Mouse (Mus musculus) kidney, adult 2 months (tissue): ENCODE measurements around the gene Naa38. TPM values are rescaled to one million over a fixed set of nuclear protein-coding genes. Genes with fewer than 3 reads are reported as not detected.

ENCODE experiments used
- DNase-seq: peaks from one replicate; pipeline ENCODE4 v3.0.0; 2021
- H3K27ac ChIP-seq: fragments of 200-500 bp; 2 replicates; pipeline ENCODE4 v1.5.1; 2012; ENCODE audit warnings: low read depth, low read length, control low read depth, inconsistent platforms; ENCODE audit not compliant: insufficient read depth
- H3K27me3 ChIP-seq: fragments of 200-500 bp; replicated peaks from 2 replicates; pipeline ENCODE4 v1.6.1; 2012; ENCODE audit warnings: mild to moderate bottlenecking, moderate library complexity, low read length, inconsistent platforms; ENCODE audit not compliant: control insufficient read depth, insufficient read depth
- H3K36me3 ChIP-seq: fragments of 200-500 bp; 2 replicates; pipeline ENCODE4 v1.6.1; 2012; ENCODE audit warnings: mild to moderate bottlenecking, moderate library complexity, low read length, inconsistent platforms; ENCODE audit not compliant: control insufficient read depth, insufficient read depth
- H3K4me1 ChIP-seq: fragments of 200-500 bp; 2 replicates; pipeline ENCODE4 v1.6.1; 2011; ENCODE audit warnings: low read length; ENCODE audit not compliant: control insufficient read depth, insufficient read depth
- H3K4me3 ChIP-seq: fragments of 200-500 bp; 2 replicates; pipeline ENCODE4 v1.5.1; 2011; ENCODE audit warnings: mild to moderate bottlenecking, low read depth, low read length, control low read depth; ENCODE audit not compliant: insufficient read depth
- CTCF ChIP-seq: fragments of 200-500 bp; conservative IDR thresholded peaks from 2 replicates; pipeline ENCODE4 v1.5.1; 2011; ENCODE audit warnings: low read depth, mild to moderate bottlenecking, control low read depth, low read length, moderate library complexity, mixed read lengths; ENCODE audit not compliant: insufficient read depth, insufficient read length
- POLR2A ChIP-seq: fragments of 200-500 bp; IDR thresholded peaks from one replicate; pipeline ENCODE4 v1.6.1; 2011; ENCODE audit warnings: low read depth, low read length, control low read depth
- WGBS: fragments of 180-500 bp; shearing (Covaris S2); methylation state at CpG from one replicate; pipeline ENCODE4 v1.1.7; 2018; 5-methylcytosine and 5-hydroxymethylcytosine counted together
- polyA plus RNA-seq: library from polyadenylated mRNA; depleted of rRNA; stranded (reverse); fragments of >200 nt; gene quantifications from 2 replicates; pipeline ENCODE4 v1.2.3, GENCODE M21; 2012; rRNA removed

Naa38 gene
- polyA plus RNA-seq, 1 experiment = 317 TPM

GRCm38 (mm10) chr11:69432640-69432982 lies 37.3 kb downstream of the Naa38 start:
- H3K4me1 ChIP-seq = peaks cover 2% of the 10 kb centered on the region; the same call in 1 of the 2 replicates
- H3K27me3 ChIP-seq = no peaks in the 10 kb centered on the region
- H3K4me3 ChIP-seq = no peak overlapping the region
- 43% methylated on average over 11 of the region's 11 CpGs for WGBS
- no peak for DNase-seq
- no peak overlapping the region for H3K27ac ChIP-seq
- no peaks in the 10 kb centered on the region for H3K36me3 ChIP-seq
- TF ChIP-seq CTCF = no peak
- TF ChIP-seq POLR2A = no peak

GRCm38 (mm10) chr11:69433189-69433588 lies 37.9 kb downstream of the Naa38 start:
- WGBS = 75% methylated on average over 6 of the region's 6 CpGs
- Histone ChIP-seq H3K27ac (no peak overlapping the region), H3K27me3 (no peaks in the 10 kb centered on the region), H3K4me3 (no peak overlapping the region), H3K4me1 (peaks cover 2% of the 10 kb centered on the region; the same call in 1 of the 2 replicates), H3K36me3 (no peaks in the 10 kb centered on the region)
- TF ChIP-seq POLR2A (no peak), CTCF (no peak)
- DNase-seq = no peak

GRCm38 (mm10) chr11:69437291-69437690 lies 42.0 kb downstream of the Naa38 start:
- 65% methylated on average over 3 of the region's 3 CpGs for WGBS
- Histone ChIP-seq H3K4me3 (no peak overlapping the region), H3K27me3 (no peaks in the 10 kb centered on the region), H3K36me3 (no peaks in the 10 kb centered on the region), H3K27ac (no peak overlapping the region), H3K4me1 (peaks cover under 1% of the 10 kb centered on the region; the same call in 1 of the 2 replicates)
- TF ChIP-seq CTCF = no peak
- no peak for TF ChIP-seq POLR2A
- no peak for DNase-seq

GRCm38 (mm10) chr11:69443328-69443727 lies 48.0 kb downstream of the Naa38 start:
- no peak overlapping the region for H3K27ac ChIP-seq
- WGBS = 32% methylated on average over 5 of the region's 5 CpGs
- no peaks in the 10 kb centered on the region for H3K27me3 ChIP-seq
- H3K4me1 ChIP-seq = no peaks in the 10 kb centered on the region
- TF ChIP-seq POLR2A = no peak
- TF ChIP-seq CTCF = no peak
- no peaks in the 10 kb centered on the region for H3K36me3 ChIP-seq
- peak; percentile 28 for DNase-seq
- no peak overlapping the region for H3K4me3 ChIP-seq

Other genes starting within 250 kb of the Naa38 start
- gene Alox12b, start 238.5 kb upstream of the Naa38 start, polyA plus RNA-seq = 0.27 TPM in 2 replicates
- 0.05 and 0.08 TPM in 2 replicates for gene Alox8, start 197.6 kb upstream of the Naa38 start, polyA plus RNA-seq
- gene Gucy2e, start 158.5 kb upstream of the Naa38 start, polyA plus RNA-seq = 0.02 TPM in 1 of 2 replicates, not detected in the other
- 4.6 and 5.7 TPM in 2 replicates for gene Cntrob, start 71.7 kb upstream of the Naa38 start, polyA plus RNA-seq
- 57.9 and 72.3 TPM in 2 replicates for gene Trappc1, start 71.5 kb upstream of the Naa38 start, polyA plus RNA-seq
- gene Kcnab3, start 69.2 kb upstream of the Naa38 start, polyA plus RNA-seq = 1.2 and 1.3 TPM in 2 replicates
- gene Rnf227, start 55.0 kb upstream of the Naa38 start, polyA plus RNA-seq = 1.5 and 2.1 TPM in 2 replicates
- 168 and 175 TPM in 2 replicates for gene Chd3, start 26.1 kb upstream of the Naa38 start, polyA plus RNA-seq
- 26.6 and 27.9 TPM in 2 replicates for gene Cyb5d1, start 144 bp downstream of the Naa38 start, polyA plus RNA-seq
- 25.4 and 25.8 TPM in 2 replicates for gene Tmem88, start 2.7 kb downstream of the Naa38 start, polyA plus RNA-seq
- 8.8 and 10.5 TPM in 2 replicates for gene Kdm6b, start 18.2 kb downstream of the Naa38 start, polyA plus RNA-seq
- 0.50 and 0.73 TPM in 2 replicates for gene Dnah2, start 153.6 kb downstream of the Naa38 start, polyA plus RNA-seq
- 0.81 and 0.84 TPM in 2 replicates for gene Efnb3, start 164.7 kb downstream of the Naa38 start, polyA plus RNA-seq
- gene Wrap53, start 184.8 kb downstream of the Naa38 start, polyA plus RNA-seq = 19.8 and 20.7 TPM in 2 replicates
- gene Trp53, start 184.9 kb downstream of the Naa38 start, polyA plus RNA-seq = 48.5 and 55.0 TPM in 2 replicates
- 20.0 and 22.5 TPM in 2 replicates for gene Atp1b2, start 210.5 kb downstream of the Naa38 start, polyA plus RNA-seq
- gene Shbg, start 222.4 kb downstream of the Naa38 start, polyA plus RNA-seq = 0.42 and 0.48 TPM in 2 replicates
- 16.7 and 18.8 TPM in 2 replicates for gene Sat2, start 226.5 kb downstream of the Naa38 start, polyA plus RNA-seq
- 49.9 and 50.8 TPM in 2 replicates for gene Fxr2, start 237.5 kb downstream of the Naa38 start, polyA plus RNA-seq